Mouse (Mus musculus) liver, embryonic 16.5 days (tissue): Measurements from ENCODE around the gene BC025920. TPM values are rescaled to one million over a fixed set of nuclear protein-coding genes. Genes with fewer than 3 reads are reported as not detected.

Source experiments
- ATAC-seq: fragments of 200-750 bp; cut with Nextera tagmentation; 2 replicates; pipeline ENCODE4 v1.8.0; 2017; ENCODE audit warnings: low read depth, mild to moderate bottlenecking, moderate number of reproducible peaks, moderate library complexity
- H3K27ac ChIP-seq: fragments of 300-500 bp; sonication (generic); 2 replicates; pipeline ENCODE4 v1.5.1; 2014; ENCODE audit warnings: mild to moderate bottlenecking, low read length
- H3K27me3 ChIP-seq: fragments of 300-500 bp; sonication (generic); 2 replicates; pipeline ENCODE4 v1.6.1; 2014; ENCODE audit warnings: low read depth, low read length, mixed read lengths; ENCODE audit not compliant: control insufficient read depth, insufficient read depth
- H3K36me3 ChIP-seq: fragments of 300-500 bp; sonication (generic); 2 replicates; pipeline ENCODE4 v1.6.1; 2014; ENCODE audit warnings: mild to moderate bottlenecking; ENCODE audit not compliant: control insufficient read depth, insufficient read depth
- H3K4me1 ChIP-seq: fragments of 300-500 bp; sonication (generic); 2 replicates; pipeline ENCODE4 v1.6.1; 2014; ENCODE audit warnings: low read depth, low read length, mixed read lengths; ENCODE audit not compliant: control insufficient read depth
- H3K4me2 ChIP-seq: fragments of 300-500 bp; sonication (generic); 2 replicates; pipeline ENCODE4 v1.6.1; 2014; ENCODE audit warnings: low read depth, low read length, mixed read lengths
- H3K4me3 ChIP-seq: fragments of 300-500 bp; sonication (generic); 2 replicates; pipeline ENCODE4 v1.5.1; 2014; ENCODE audit warnings: low read depth, mild to moderate bottlenecking, low read length
- H3K9ac ChIP-seq: fragments of 300-500 bp; sonication (generic); 2 replicates; pipeline ENCODE4 v1.6.1; 2014; ENCODE audit warnings: low read depth, low read length
- H3K9me3 ChIP-seq: fragments of 300-500 bp; sonication (generic); replicated peaks from 2 replicates; pipeline ENCODE4 v1.6.1; 2016; ENCODE audit warnings: low read length; ENCODE audit not compliant: control insufficient read depth
- WGBS: fragments of 180-500 bp; shearing (Covaris S2); extraction: QIAGEN DNeasy Blood & Tissue Kit; methylation state at CpG from one replicate; pipeline ENCODE4 v1.1.7; 2014; ENCODE audit not compliant: insufficient replicate concordance; 5-methylcytosine and 5-hydroxymethylcytosine counted together
- polyA plus RNA-seq: library from polyadenylated mRNA; unstranded; fragments of >200 nt; fragmentation: Nextera tagmentation; extraction: Ambion mirVana; gene quantifications from 2 replicates; pipeline ENCODE4 v1.2.1, GENCODE M21; 2015

Gene BC025920
- polyA plus RNA-seq, 1 experiment from 2014 or later: 0.35 TPM

DNA sequence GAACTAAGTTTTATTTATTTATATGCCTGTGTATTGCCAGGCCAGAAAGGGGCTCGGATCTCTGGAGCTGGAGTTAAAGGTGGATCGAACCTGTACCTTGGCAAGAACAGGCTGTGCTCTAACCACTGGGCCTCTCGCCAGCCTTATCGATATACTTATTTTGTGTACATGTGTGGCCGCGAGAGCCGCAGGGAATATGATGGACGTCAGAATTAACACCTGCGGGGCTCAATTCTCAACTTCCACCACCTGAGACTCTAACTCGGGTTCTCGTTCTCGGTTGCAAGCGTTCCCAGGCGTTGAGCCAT, 450 bp upstream of the BC025920 start:
- Histone ChIP-seq H3K36me3 (no peaks in the 10 kb centered on the region), H3K4me2 (peak overlapping the region; percentile 86), H3K9me3 (no peaks in the 10 kb centered on the region), H3K4me1 (peaks cover 42% of the 10 kb centered on the region), H3K27ac (peak overlapping the region; percentile 93), H3K4me3 (peak overlapping the region; percentile 78), H3K9ac (peak overlapping the region; percentile 46), H3K27me3 (no peaks in the 10 kb centered on the region)
- WGBS: 2% methylated on average over 14 of the region's 14 CpGs
- ATAC-seq: no peak

DNA sequence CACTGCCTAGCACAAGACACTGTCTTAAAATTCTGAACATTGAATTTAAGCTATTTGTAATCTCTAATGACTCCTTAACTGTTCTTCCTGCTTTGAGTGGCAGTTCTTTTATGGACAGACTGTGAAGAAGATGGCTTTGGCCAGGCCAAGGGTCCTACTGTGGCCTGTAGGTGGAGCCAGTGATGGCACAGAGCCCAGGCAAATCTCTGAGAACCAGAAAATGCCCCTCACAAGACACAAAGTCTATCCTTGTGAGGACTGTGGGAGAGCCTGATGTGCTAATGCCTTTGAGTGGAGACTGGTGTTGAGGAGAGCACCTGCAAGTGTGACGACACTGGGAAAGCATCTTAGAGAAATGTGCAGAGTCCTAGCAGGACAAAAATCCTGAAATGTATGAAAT, 2.2 kb downstream of the BC025920 start:
- no peak overlapping the region for H3K4me2 ChIP-seq
- ATAC-seq: no peak
- no peak overlapping the region for H3K27ac ChIP-seq
- no peaks in the 10 kb centered on the region for H3K36me3 ChIP-seq
- 67% methylated on average over 1 of the region's 1 CpGs for WGBS
- H3K9ac ChIP-seq: no peak overlapping the region
- no peaks in the 10 kb centered on the region for H3K9me3 ChIP-seq
- no peaks in the 10 kb centered on the region for H3K27me3 ChIP-seq
- H3K4me3 ChIP-seq: no peak overlapping the region
- peaks cover 21% of the 10 kb centered on the region for H3K4me1 ChIP-seq

DNA sequence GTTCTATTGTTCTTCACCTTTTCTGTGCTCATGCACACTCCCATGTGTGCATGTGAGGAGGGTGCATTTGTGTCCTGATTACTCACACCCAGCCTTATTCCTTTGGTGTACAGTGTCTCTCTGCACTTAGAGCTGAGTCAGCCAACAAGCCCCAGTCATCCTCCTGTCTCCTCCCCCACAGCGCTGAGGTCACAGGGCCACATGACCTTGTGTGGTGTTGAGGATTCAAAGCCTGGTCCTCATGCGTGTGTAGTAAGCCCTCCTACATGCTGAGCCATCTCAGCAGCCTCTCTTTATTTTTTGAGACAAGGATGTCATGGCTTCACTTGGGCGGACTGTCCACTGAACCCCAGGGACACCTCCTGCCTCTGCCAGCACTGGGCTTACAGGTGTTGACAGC, 6.7 kb downstream of the BC025920 start:
- Histone ChIP-seq H3K4me1 (no peaks in the 10 kb centered on the region), H3K27ac (no peak overlapping the region), H3K4me3 (no peak overlapping the region), H3K4me2 (no peak overlapping the region), H3K9ac (no peak overlapping the region), H3K9me3 (no peaks in the 10 kb centered on the region), H3K27me3 (no peaks in the 10 kb centered on the region), H3K36me3 (no peaks in the 10 kb centered on the region)
- no peak for ATAC-seq
- 50% methylated on average over 3 of the region's 3 CpGs for WGBS

DNA sequence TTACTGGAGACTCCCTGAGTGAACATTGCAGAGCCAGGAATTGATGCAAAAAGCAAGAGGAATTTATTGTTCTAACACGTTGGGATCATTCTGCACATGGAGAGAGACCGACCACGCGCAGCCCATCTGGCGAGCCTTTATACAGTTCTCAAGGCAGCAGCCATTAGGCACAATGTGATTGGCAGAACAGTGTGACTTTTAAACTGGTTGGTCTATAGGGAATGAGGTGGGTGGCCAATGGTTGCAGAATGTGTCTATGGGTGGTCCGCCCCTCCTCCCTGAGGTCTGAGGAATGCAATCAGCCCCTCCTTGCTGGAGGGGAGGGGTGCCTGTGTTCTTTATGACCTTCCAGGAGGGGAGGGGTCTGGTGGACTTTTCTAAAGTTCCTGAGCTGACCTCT, 9.4 kb downstream of the BC025920 start:
- no peak for ATAC-seq
- Histone ChIP-seq H3K27me3 (no peaks in the 10 kb centered on the region), H3K4me2 (no peak overlapping the region), H3K9ac (no peak overlapping the region), H3K4me3 (no peak overlapping the region), H3K4me1 (no peaks in the 10 kb centered on the region; the same call in 1 of the 2 replicates), H3K9me3 (no peaks in the 10 kb centered on the region), H3K27ac (no peak overlapping the region), H3K36me3 (no peaks in the 10 kb centered on the region)
- WGBS: 68% methylated on average over 6 of the region's 6 CpGs

DNA sequence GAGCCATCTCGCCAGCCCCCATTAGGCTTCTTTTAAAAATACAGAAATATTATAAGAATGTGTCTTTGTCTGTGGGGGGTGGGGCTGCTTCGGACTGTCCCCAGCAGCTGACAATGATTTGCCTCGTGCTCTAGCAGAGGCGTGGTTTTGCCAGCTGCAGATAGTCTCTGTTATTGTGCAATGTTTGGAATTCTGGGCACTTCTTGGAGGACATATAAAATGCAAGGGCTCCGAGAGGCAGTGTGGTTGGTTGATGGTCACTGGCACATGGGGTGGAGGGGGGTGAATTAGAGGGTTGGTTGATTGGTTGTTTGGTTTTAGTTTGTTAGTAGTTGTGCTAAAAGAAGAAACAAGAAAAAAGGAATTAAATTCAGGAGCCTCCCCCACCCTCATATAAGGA, 13.9 kb downstream of the BC025920 start:
- no peak for ATAC-seq
- no peaks in the 10 kb centered on the region for H3K36me3 ChIP-seq
- no peak overlapping the region for H3K4me3 ChIP-seq
- H3K9me3 ChIP-seq: no peaks in the 10 kb centered on the region
- H3K27me3 ChIP-seq: no peaks in the 10 kb centered on the region
- no peak overlapping the region for H3K9ac ChIP-seq
- peaks cover 6% of the 10 kb centered on the region for H3K4me1 ChIP-seq
- no peak overlapping the region for H3K27ac ChIP-seq
- 57% methylated on average over 5 of the region's 5 CpGs for WGBS
- H3K4me2 ChIP-seq: no peak overlapping the region

DNA sequence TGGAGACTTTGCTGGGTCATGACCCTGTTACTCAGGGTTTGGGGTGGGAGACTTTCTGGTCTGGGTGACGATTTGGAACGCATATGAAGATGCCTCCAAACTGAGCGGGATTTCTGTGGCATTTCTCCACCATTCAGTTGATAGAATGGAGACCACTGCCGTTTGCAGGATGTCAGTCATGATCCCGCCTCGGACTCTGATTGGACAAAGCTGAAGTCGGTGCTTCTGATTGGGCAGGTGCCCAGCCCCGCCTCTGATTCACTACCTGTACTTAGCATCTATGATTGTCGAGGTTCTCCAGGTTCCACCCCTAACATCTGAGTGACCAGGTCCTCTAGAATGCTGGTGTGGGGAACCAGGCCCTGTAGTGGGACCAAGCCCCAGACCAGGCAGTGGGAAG, 14.7 kb downstream of the BC025920 start:
- no peak overlapping the region for H3K27ac ChIP-seq
- no peak overlapping the region for H3K4me3 ChIP-seq
- 56% methylated on average over 9 of the region's 9 CpGs for WGBS
- ATAC-seq: no peak
- no peaks in the 10 kb centered on the region for H3K9me3 ChIP-seq
- peaks cover 6% of the 10 kb centered on the region for H3K4me1 ChIP-seq
- no peaks in the 10 kb centered on the region for H3K36me3 ChIP-seq
- no peak overlapping the region for H3K9ac ChIP-seq
- no peaks in the 10 kb centered on the region for H3K27me3 ChIP-seq
- no peak overlapping the region for H3K4me2 ChIP-seq

DNA sequence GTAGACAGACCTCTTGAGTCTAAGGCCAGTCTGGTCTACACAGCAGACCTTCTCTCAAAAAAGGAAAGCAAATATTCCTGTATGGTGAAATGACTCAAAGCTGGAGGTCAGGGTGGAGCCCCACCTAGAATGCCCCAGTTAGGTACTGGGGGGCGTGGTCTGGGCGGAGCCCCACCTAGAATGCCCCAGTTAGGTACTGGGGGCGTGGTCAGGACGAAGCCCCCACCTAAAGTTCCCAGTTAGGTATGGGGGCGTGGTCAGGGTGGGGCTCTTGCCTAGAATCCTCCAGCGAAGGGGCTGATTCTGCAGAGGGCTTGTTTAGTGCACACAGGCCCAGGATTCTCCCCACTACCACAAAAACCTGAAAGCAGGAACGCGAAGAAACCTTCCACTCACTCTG, 17.4 kb downstream of the BC025920 start:
- H3K27ac ChIP-seq: no peak overlapping the region
- WGBS: 55% methylated on average over 8 of the region's 8 CpGs

DNA sequence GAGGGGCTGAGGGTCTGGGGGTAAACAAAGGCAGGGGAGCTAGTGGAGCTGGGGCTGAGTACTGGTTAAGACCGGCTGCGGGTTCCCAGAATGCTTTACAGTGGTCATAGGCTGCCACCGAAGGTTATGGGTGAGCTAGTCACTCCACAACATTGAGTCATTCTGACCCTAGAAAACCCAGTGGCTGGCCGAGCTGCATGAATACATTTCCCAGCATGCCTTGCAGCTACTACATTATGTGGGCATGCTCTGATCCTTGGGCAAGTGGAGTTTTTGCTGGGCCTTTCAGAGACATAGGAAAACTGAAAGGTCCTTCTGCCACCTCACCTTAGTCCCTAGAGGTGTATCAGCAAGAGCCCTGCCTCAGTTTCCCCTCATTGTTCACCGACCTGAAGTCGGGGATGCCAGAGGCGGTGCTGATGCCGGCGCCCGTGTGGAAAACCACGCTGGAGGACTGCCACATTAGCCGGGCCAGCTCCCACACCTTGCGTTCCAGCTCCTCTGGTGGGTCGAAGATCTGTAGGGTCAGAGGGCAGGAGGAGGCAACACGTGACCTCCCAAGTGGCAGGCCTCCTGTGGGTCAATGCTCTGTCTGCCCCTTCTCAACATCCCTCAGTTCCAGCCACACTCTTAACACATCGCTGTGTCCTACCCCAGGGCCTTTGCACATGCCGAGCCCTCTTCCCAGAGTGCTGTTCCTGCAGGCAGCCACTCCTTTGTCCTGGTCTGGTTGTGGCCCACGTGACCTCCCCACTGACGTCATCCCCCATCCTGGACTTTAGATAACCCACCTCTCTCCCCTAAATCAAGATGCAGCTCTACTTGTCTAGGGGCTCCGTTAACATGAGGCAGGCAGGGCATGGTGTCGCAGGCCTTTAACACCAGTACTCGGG, 20.3 kb downstream of the BC025920 start:
- peak overlapping the region; percentile 76 for H3K4me3 ChIP-seq
- peak overlapping the region; percentile 72 for H3K9ac ChIP-seq
- H3K27me3 ChIP-seq: no peaks in the 10 kb centered on the region
- H3K36me3 ChIP-seq: no peaks in the 10 kb centered on the region
- peak overlapping the region; percentile 88; the same call in 1 of the 2 replicates for H3K27ac ChIP-seq
- peaks cover 20% of the 10 kb centered on the region for H3K4me1 ChIP-seq
- no peaks in the 10 kb centered on the region for H3K9me3 ChIP-seq
- no peak for ATAC-seq
- peak overlapping the region; percentile 80 for H3K4me2 ChIP-seq
- WGBS: 79% methylated on average over 22 of the region's 22 CpGs

More for the DNA sequence above, 17.4 kb downstream of the BC025920 start:
- Histone ChIP-seq H3K4me3 (no peak overlapping the region), H3K4me1 (peaks cover 20% of the 10 kb centered on the region), H3K4me2 (no peak overlapping the region), H3K27me3 (no peaks in the 10 kb centered on the region), H3K9ac (no peak overlapping the region), H3K36me3 (no peaks in the 10 kb centered on the region), H3K9me3 (no peaks in the 10 kb centered on the region)
- ATAC-seq: no peak

DNA sequence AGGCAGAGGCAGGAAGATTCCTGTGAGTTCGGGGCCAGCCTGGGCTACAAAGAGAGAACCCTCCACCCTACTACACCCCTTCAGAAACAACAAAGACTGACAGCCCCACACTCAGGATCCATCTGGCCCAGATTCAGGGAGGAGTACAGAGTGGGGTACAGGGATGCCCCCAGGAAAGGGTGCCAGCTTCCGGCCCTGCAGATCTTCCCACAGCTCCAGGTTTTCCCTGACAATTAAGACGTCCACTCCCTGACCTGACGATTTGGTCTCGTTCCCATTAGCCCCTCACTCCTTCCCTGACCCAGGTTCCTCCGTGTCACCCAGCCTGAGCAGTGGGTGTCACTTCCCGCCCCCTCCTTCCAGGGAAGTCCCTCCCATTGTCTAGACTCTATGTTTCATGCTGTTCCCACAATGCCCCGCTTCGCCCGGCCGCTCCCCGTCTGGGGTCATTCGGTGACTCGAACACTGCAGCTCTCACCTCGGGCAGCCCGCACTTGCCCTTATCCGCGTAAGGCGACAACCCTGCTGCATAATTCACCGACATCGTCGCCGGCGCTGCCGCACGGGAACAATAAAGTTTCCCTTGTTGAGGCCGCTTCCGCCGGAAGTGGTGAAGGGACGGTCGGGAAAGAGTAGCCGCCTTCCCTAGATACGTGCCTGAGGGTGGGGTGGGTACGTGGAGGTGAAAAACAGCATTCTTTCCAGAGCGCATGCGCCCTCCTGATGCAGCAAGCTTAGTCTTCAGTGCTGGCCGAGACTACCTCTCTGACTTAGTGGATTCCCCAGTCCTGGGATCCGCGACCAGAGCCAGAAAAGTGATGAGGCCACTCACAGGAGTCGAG, 21.1 kb downstream of the BC025920 start, which contains the start of gene Sirt6:
TSS of gene Sirt6 (minus strand) at position 804 of the 842 bp plus-strand sequence.
- WGBS: 4% methylated on average over 40 of the region's 40 CpGs
- Histone ChIP-seq H3K9ac (peak within 1 kb of the TSS; percentile 72), H3K4me2 (peak within 1 kb of the TSS; percentile 80), H3K9me3 (no peaks in the 10 kb centered on the region), H3K36me3 (no peaks in the 10 kb centered on the region), H3K27ac (peak within 1 kb of the TSS; percentile 88), H3K27me3 (no peaks in the 10 kb centered on the region), H3K4me1 (peaks cover 20% of the 10 kb centered on the region), H3K4me3 (peak within 1 kb of the TSS; percentile 76)
- ATAC-seq: peak; percentile 94
